Mouse (Mus musculus) heart, embryonic 10.5 days (tissue): ENCODE measurements around the gene Myo5c. TPM values are rescaled to one million over a fixed set of nuclear protein-coding genes. Genes with fewer than 3 reads are reported as not detected.

Experiments used
- DNase-seq: peaks from one replicate; pipeline ENCODE4 v3.0.0-alpha.2; 2017; ENCODE audit warnings: low spot score
- H3K27ac ChIP-seq: fragments of 300-500 bp; sonication (generic); 2 replicates; pipeline ENCODE4 v1.5.1; 2016; ENCODE audit warnings: mild to moderate bottlenecking
- H3K27me3 ChIP-seq: fragments of 300-500 bp; sonication (generic); 2 replicates; pipeline ENCODE4 v1.6.1; 2016; ENCODE audit warnings: mild to moderate bottlenecking; ENCODE audit not compliant: poor library complexity, insufficient read depth, severe bottlenecking
- H3K36me3 ChIP-seq: fragments of 300-500 bp; sonication (generic); 2 replicates; pipeline ENCODE4 v1.6.1; 2016; ENCODE audit warnings: mild to moderate bottlenecking, moderate library complexity
- H3K4me1 ChIP-seq: fragments of 300-500 bp; sonication (generic); 2 replicates; pipeline ENCODE4 v1.6.1; 2016; ENCODE audit warnings: mild to moderate bottlenecking
- H3K4me3 ChIP-seq: fragments of 300-500 bp; sonication (generic); 2 replicates; pipeline ENCODE4 v1.5.1; 2016; ENCODE audit warnings: mild to moderate bottlenecking, moderate library complexity
- H3K9me3 ChIP-seq: fragments of 300-500 bp; sonication (generic); 2 replicates; pipeline ENCODE4 v1.6.1; 2016; ENCODE audit warnings: mild to moderate bottlenecking, moderate library complexity
- WGBS: fragments of 180-500 bp; shearing (Covaris S2); methylation state at CpG from one replicate; pipeline ENCODE4 v1.1.7; 2016; 5-methylcytosine and 5-hydroxymethylcytosine counted together
- polyA plus RNA-seq: library from polyadenylated mRNA; unstranded; fragments of >200 nt; fragmentation: Nextera tagmentation; extraction: Ambion mirVana; gene quantifications from 2 replicates; pipeline ENCODE4 v1.2.1, GENCODE M21; 2016

Gene Myo5c
- polyA plus RNA-seq, 1 experiment from 2014 or later, result 1.4 TPM

GRCm38 (mm10) chr9:75319365-75319764, 87.5 kb downstream of the Myo5c start:
- DNase-seq, result no peak
- WGBS, result 64% methylated on average over 3 of the region's 3 CpGs
- Histone ChIP-seq H3K27ac (peak overlapping the region; percentile 53; the same call in 1 of the 2 replicates), H3K9me3 (no peaks in the 10 kb centered on the region), H3K4me1 (peaks cover 39% of the 10 kb centered on the region), H3K27me3 (no peaks in the 10 kb centered on the region), H3K4me3 (no peak overlapping the region), H3K36me3 (0 out of 2 replicates have a peak, but pooled peaks cover 5% of the 10 kb centered on the region)

GRCm38 (mm10) chr9:75322099-75322885, 90.5 kb downstream of the Myo5c start:
- H3K27me3 ChIP-seq, result no peaks in the 10 kb centered on the region
- DNase-seq, result no peak
- no peaks in the 10 kb centered on the region for H3K9me3 ChIP-seq
- H3K27ac ChIP-seq, result no peak overlapping the region
- H3K36me3 ChIP-seq, result peaks cover 18% of the 10 kb centered on the region; the same call in 1 of the 2 replicates
- peaks cover 27% of the 10 kb centered on the region for H3K4me1 ChIP-seq
- no peak overlapping the region for H3K4me3 ChIP-seq
- 69% methylated on average over 13 of the region's 13 CpGs for WGBS

GRCm38 (mm10) chr9:75328047-75328446, 96.2 kb downstream of the Myo5c start:
- H3K36me3 ChIP-seq, result peaks cover 59% of the 10 kb centered on the region
- H3K27me3 ChIP-seq, result no peaks in the 10 kb centered on the region
- 91% methylated on average over 3 of the region's 3 CpGs for WGBS
- H3K4me3 ChIP-seq, result no peak overlapping the region
- H3K27ac ChIP-seq, result no peak overlapping the region
- no peaks in the 10 kb centered on the region for H3K9me3 ChIP-seq
- no peaks in the 10 kb centered on the region for H3K4me1 ChIP-seq
- DNase-seq, result no peak

GRCm38 (mm10) chr9:75330821-75331220, 99.0 kb downstream of the Myo5c start:
- Histone ChIP-seq H3K9me3 (no peaks in the 10 kb centered on the region), H3K4me1 (no peaks in the 10 kb centered on the region), H3K4me3 (no peak overlapping the region), H3K27ac (no peak overlapping the region), H3K36me3 (peaks cover 75% of the 10 kb centered on the region), H3K27me3 (no peaks in the 10 kb centered on the region)
- WGBS, result 95% methylated on average over 8 of the region's 8 CpGs
- no peak for DNase-seq

GRCm38 (mm10) chr9:75334440-75334839, 102.6 kb downstream of the Myo5c start:
- Histone ChIP-seq H3K27me3 (no peaks in the 10 kb centered on the region), H3K27ac (no peak overlapping the region), H3K36me3 (peaks cover 89% of the 10 kb centered on the region), H3K9me3 (no peaks in the 10 kb centered on the region), H3K4me1 (no peaks in the 10 kb centered on the region), H3K4me3 (no peak overlapping the region)
- no peak for DNase-seq
- 76% methylated on average over 4 of the region's 4 CpGs for WGBS

GRCm38 (mm10) chr9:75338016-75338415, 106.2 kb downstream of the Myo5c start:
- H3K27me3 ChIP-seq, result no peaks in the 10 kb centered on the region
- no peak overlapping the region for H3K27ac ChIP-seq
- H3K4me1 ChIP-seq, result no peaks in the 10 kb centered on the region
- DNase-seq, result no peak
- peaks cover 88% of the 10 kb centered on the region for H3K36me3 ChIP-seq
- H3K9me3 ChIP-seq, result no peaks in the 10 kb centered on the region
- WGBS, result 89% methylated on average over 6 of the region's 6 CpGs
- H3K4me3 ChIP-seq, result no peak overlapping the region

GRCm38 (mm10) chr9:75342433-75342832, 110.6 kb downstream of the Myo5c start:
- peaks cover 80% of the 10 kb centered on the region for H3K36me3 ChIP-seq

GRCm38 (mm10) chr9:75347458-75347857, 115.6 kb downstream of the Myo5c start, which contains the start of gene Bcl2l10:
Gene Bcl2l10 (plus strand): TSS chr9:75347758.
- no peak within 1 kb of the TSS for H3K27ac ChIP-seq
- WGBS, result 90% methylated on average over 5 of the region's 5 CpGs
- H3K4me3 ChIP-seq, result no peak within 1 kb of the TSS
- H3K4me1 ChIP-seq, result peaks cover 13% of the 10 kb centered on the region; the same call in 1 of the 2 replicates
- peaks cover 42% of the 10 kb centered on the region for H3K36me3 ChIP-seq
- no peak for DNase-seq
- no peaks in the 10 kb centered on the region for H3K9me3 ChIP-seq
- H3K27me3 ChIP-seq, result no peaks in the 10 kb centered on the region

More at GRCm38 (mm10) chr9:75342433-75342832, 110.6 kb downstream of the Myo5c start:
- Histone ChIP-seq H3K4me1 (no peaks in the 10 kb centered on the region), H3K4me3 (no peak overlapping the region), H3K27ac (no peak overlapping the region), H3K27me3 (no peaks in the 10 kb centered on the region), H3K9me3 (no peaks in the 10 kb centered on the region)
- 84% methylated on average over 4 of the region's 4 CpGs for WGBS
- no peak for DNase-seq

- no peak overlapping the region for H3K4me3 ChIP-seq
- peaks cover 36% of the 10 kb centered on the region for H3K36me3 ChIP-seq
- no peak for DNase-seq
- WGBS, result 86% methylated on average over 17 of the region's 17 CpGs
- no peaks in the 10 kb centered on the region for H3K27me3 ChIP-seq
- no peak overlapping the region for H3K27ac ChIP-seq
- no peaks in the 10 kb centered on the region for H3K9me3 ChIP-seq
- peaks cover 13% of the 10 kb centered on the region; the same call in 1 of the 2 replicates for H3K4me1 ChIP-seq
Observed at GRCm38 (mm10) chr9:75348066-75348465, 116.2 kb downstream of the Myo5c start.

- WGBS, result 81% methylated on average over 3 of the region's 3 CpGs
- H3K4me1 ChIP-seq, result peaks cover 13% of the 10 kb centered on the region; the same call in 1 of the 2 replicates
- H3K27me3 ChIP-seq, result no peaks in the 10 kb centered on the region
- DNase-seq, result no peak
- no peaks in the 10 kb centered on the region for H3K9me3 ChIP-seq
- H3K27ac ChIP-seq, result no peak overlapping the region
- peaks cover 30% of the 10 kb centered on the region for H3K36me3 ChIP-seq
- H3K4me3 ChIP-seq, result no peak overlapping the region
Observed at GRCm38 (mm10) chr9:75348641-75349040, 116.8 kb downstream of the Myo5c start.

- Histone ChIP-seq H3K27ac (no peak overlapping the region), H3K27me3 (no peaks in the 10 kb centered on the region), H3K9me3 (no peaks in the 10 kb centered on the region), H3K4me1 (peaks cover 13% of the 10 kb centered on the region; the same call in 1 of the 2 replicates), H3K36me3 (no peaks in the 10 kb centered on the region), H3K4me3 (no peak overlapping the region)
- no peak for DNase-seq
- WGBS, result 74% methylated on average over 8 of the region's 8 CpGs
Observed at GRCm38 (mm10) chr9:75353094-75353493, 121.3 kb downstream of the Myo5c start.
